In genomic region chr1:195130953-195131674, GRCm38 (mm10) we compare ENCODE assay signal across 8 mouse cellular contexts. TPM values are rescaled to one million over a fixed set of nuclear protein-coding genes. Genes with fewer than 3 reads are reported as not detected.
DNase-seq lines count a peak whose midpoint lies in the region; ATAC-seq lines count a peak whose summit lies in the region.

Gene Cr1l (minus strand): TSS chr1:195131586.

- peak; percentile 92 to 97 for DNase-seq in adrenal gland, adult (ENCODE audit: inconsistent age in 2 of 2, low spot score in 1 of 2)
- peak; percentile 94 for DNase-seq in embryo, embryonic 10.5 days (ENCODE audit: low spot score)
- DNase-seq in gastrocnemius, postnatal 14 days = peak; percentile 83
- DNase-seq in left cerebral cortex, postnatal 10 days (ENCODE audit: extremely low spot score in 1 of 2, low spot score in 2 of 2) = peak; percentile 87 to 93
- DNase-seq in right cerebral cortex, postnatal 25 days = peak; percentile 87
- DNase-seq in urinary bladder, postnatal 4 days (ENCODE audit: low spot score in 2 of 2) = peak; percentile 79 to 83

- intact Hi-C loops in gastrocnemius, postnatal 14 days (cut with DNase I; ENCODE audit: low total_unique reads) = no loop called here
- intact Hi-C loops in left cerebral cortex, postnatal 10 days (cut with DNase I) = no loop called here

- peak; percentile 88 for ATAC-seq in inflammation-experienced regulatory T-cells, adult 6 months
- peak; percentile 94 for ATAC-seq in megakaryocyte-erythroid progenitor cell, adult 5-6 weeks (replicated peaks; ENCODE audit: low FRiP score, low TSS enrichment, poor library complexity, severe bottlenecking)

RNA-seq across cellular contexts. Expression of gene Cr1l, which starts in this region (rescaled TPM):
- 10 to 100 TPM; 35.0 to 41.6 TPM for total RNA-seq in gastrocnemius, postnatal 14 days (2021)
- polyA plus RNA-seq in inflammation-experienced regulatory T-cells, adult 6 months (2017; shearing (Covaris generic)) = 100 to 1,000 TPM; 148 to 184 (median 167) TPM
- 10 to 100 TPM; 42.7 to 43.8 TPM for total RNA-seq in left cerebral cortex, postnatal 10 days (2021)
- 63.9 and 94.4 TPM in 2 replicates for total RNA-seq in megakaryocyte-erythroid progenitor cell, adult 5-6 weeks (2014; fragmentation: Nextera tagmentation)
- 120 and 155 TPM in 2 replicates for total RNA-seq in megakaryocyte-erythroid progenitor cell, adult 5-6 weeks (2017)

Comparison
In these comparisons a context has a peak if more than half of its experiments do, and no peak if none do; other contexts are left out.
1. Peak in every context shown above with its lines: DNase-seq and ATAC-seq.